Comparison of ENCODE assay signal across 16 mouse cellular contexts in the genomic region with DNA sequence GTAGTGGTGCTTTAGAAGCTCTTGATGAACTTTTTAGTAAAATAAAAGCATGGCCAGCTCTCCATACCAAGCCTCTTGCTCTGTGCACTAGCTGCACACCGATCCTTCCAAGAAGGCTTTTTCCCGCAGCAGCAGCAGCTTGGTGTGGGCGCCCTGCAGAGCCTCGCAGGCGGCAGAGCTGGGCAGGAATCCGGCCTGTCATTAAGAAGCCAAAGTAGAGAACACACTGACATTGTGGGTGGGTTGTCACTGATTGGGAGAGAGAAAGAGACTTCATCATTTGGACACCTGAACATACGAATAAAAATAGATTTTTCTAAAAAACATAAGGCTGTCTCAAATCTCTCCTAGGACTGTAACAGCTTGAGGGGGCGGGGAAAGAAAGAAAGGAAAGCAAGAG.
DNase-seq lines count a peak whose midpoint lies in the region; ATAC-seq and TF ChIP-seq lines count a peak whose summit lies in the region.
"Had no signal": no experiment of that assay in that cellular context is flagged by ENCODE, and none has a peak within 500 bp of the region (broad histone marks: within the 10 kb centered on the region; RNA-seq: fewer than 3 reads in every experiment).

No protein-coding gene starts in this region.

- TF ChIP-seq EP300 in lung, postnatal 0 days (IDR thresholded peaks at IDR 0.05), result no peak

- H3K27me3 ChIP-seq in forebrain, embryonic 15.5 days, result no peaks in the 10 kb centered on the region
- H3K27me3 ChIP-seq in forebrain, embryonic 14.5 days (replicated peaks; ENCODE audit: control insufficient read depth, insufficient read depth, low read length), result no peaks in the 10 kb centered on the region
- no peaks in the 10 kb centered on the region for H3K27me3 ChIP-seq in lung, postnatal 0 days (replicated peaks; ENCODE audit: insufficient read depth, low read length)
- H3K27me3 ChIP-seq: embryonic facial prominence, embryonic 15.5 days; midbrain, embryonic 12.5 days had no signal

- intact Hi-C loops in left cerebral cortex, postnatal 14 days (cut with DNase I), result no loop called here

- H3K4me3 ChIP-seq in forebrain, embryonic 15.5 days, result no peak overlapping the region
- H3K4me3 ChIP-seq in forebrain, embryonic 14.5 days (ENCODE audit: low read depth, low read length), result no peak overlapping the region
- no peak overlapping the region for H3K4me3 ChIP-seq in lung, postnatal 0 days (ENCODE audit: low read depth, low read length)
- H3K4me3 ChIP-seq: embryonic facial prominence, embryonic 15.5 days; limb, embryonic 10.5 days; midbrain, embryonic 12.5 days had no signal

- no peak for TF ChIP-seq CTCF in lung, postnatal 0 days (IDR thresholded peaks at IDR 0.05)

- H3K27ac ChIP-seq in forebrain, embryonic 15.5 days (replicated peaks), result 0 out of 2 replicates have a peak overlapping the region, but pooled peaks have one; percentile 19
- H3K27ac ChIP-seq in forebrain, embryonic 14.5 days (ENCODE audit: low read depth, low read length), result no peak overlapping the region
- H3K27ac ChIP-seq in lung, postnatal 0 days (ENCODE audit: low read length), result no peak overlapping the region
- H3K27ac ChIP-seq: embryonic facial prominence, embryonic 15.5 days; limb, embryonic 10.5 days; midbrain, embryonic 12.5 days had no signal

- no peak for ATAC-seq in forebrain, embryonic 15.5 days (replicated peaks)
- no peak for ATAC-seq in forebrain, embryonic 14.5 days
- ATAC-seq in lung, postnatal 0 days, result no peak

- no peaks in the 10 kb centered on the region for H3K9me3 ChIP-seq in forebrain, embryonic 15.5 days
- no peaks in the 10 kb centered on the region for H3K9me3 ChIP-seq in forebrain, embryonic 14.5 days (replicated peaks; ENCODE audit: control insufficient read depth, low read length)
- H3K9me3 ChIP-seq in lung, postnatal 0 days (ENCODE audit: low read length), result no peaks in the 10 kb centered on the region
- H3K9me3 ChIP-seq: embryonic facial prominence, embryonic 15.5 days; limb, embryonic 10.5 days; midbrain, embryonic 12.5 days had no signal

- 63% methylated on average over 8 of the region's 8 CpGs for WGBS in forebrain, embryonic 15.5 days
- WGBS in forebrain, embryonic 14.5 days, result 71% methylated on average over 8 of the region's 8 CpGs
- 68% methylated on average over 8 of the region's 8 CpGs for WGBS in lung, postnatal 0 days

- no peak overlapping the region for H3K4me2 ChIP-seq in forebrain, embryonic 15.5 days (replicated peaks)
- H3K4me2 ChIP-seq in forebrain, embryonic 14.5 days (ENCODE audit: low read length), result no peak overlapping the region
- no peak overlapping the region for H3K4me2 ChIP-seq in lung, postnatal 0 days (replicated peaks; ENCODE audit: low read depth, low read length)
- H3K4me2 ChIP-seq: embryonic facial prominence, embryonic 15.5 days; lung, embryonic 14.5 days; midbrain, embryonic 12.5 days had no signal

- no peaks in the 10 kb centered on the region for H3K36me3 ChIP-seq in forebrain, embryonic 15.5 days
- no peaks in the 10 kb centered on the region for H3K36me3 ChIP-seq in forebrain, embryonic 14.5 days (ENCODE audit: control insufficient read depth, insufficient read depth, low read length)
- no peaks in the 10 kb centered on the region for H3K36me3 ChIP-seq in lung, postnatal 0 days (ENCODE audit: insufficient read depth, low read length)
- H3K36me3 ChIP-seq: embryonic facial prominence, embryonic 15.5 days; limb, embryonic 10.5 days; midbrain, embryonic 12.5 days had no signal

- no peak overlapping the region for H3K9ac ChIP-seq in forebrain, embryonic 15.5 days (replicated peaks)
- no peak overlapping the region for H3K9ac ChIP-seq in forebrain, embryonic 14.5 days (ENCODE audit: low read length)
- H3K9ac ChIP-seq in lung, postnatal 0 days (replicated peaks; ENCODE audit: low read depth), result no peak overlapping the region
- H3K9ac ChIP-seq: embryonic facial prominence, embryonic 15.5 days; lung, embryonic 14.5 days; midbrain, embryonic 12.5 days had no signal

- no peak for DNase-seq in forebrain, embryonic 14.5 days (ENCODE audit: low spot score)
- DNase-seq in cerebellum, adult 18-20 months, result peak; percentile 72 to 75
- peak; percentile 49 to 50 for DNase-seq in frontal cortex, postnatal 14 days (ENCODE audit: low spot score in 2 of 2)
- peak; percentile 70 to 77 for DNase-seq in left cerebral cortex, postnatal 14 days (ENCODE audit: low spot score in 2 of 2)
- no peak for DNase-seq in thymus, adult 18-20 months
- DNase-seq in kidney, adult 18-20 months, result no peak
- no peak for DNase-seq in lung, postnatal 0 days (ENCODE audit: low spot score)
- DNase-seq: gastrocnemius, postnatal 10 days; kidney, adult 2 months; lung, embryonic 14.5 days; spleen, adult 18-20 months; thymus, adult 2 months had no signal

- H3K4me1 ChIP-seq in forebrain, embryonic 15.5 days, result no peaks in the 10 kb centered on the region
- H3K4me1 ChIP-seq in forebrain, embryonic 14.5 days (ENCODE audit: control insufficient read depth, insufficient read depth, low read length), result no peaks in the 10 kb centered on the region
- no peaks in the 10 kb centered on the region for H3K4me1 ChIP-seq in lung, postnatal 0 days (ENCODE audit: insufficient read depth, low read depth, low read length)
- H3K4me1 ChIP-seq: embryonic facial prominence, embryonic 15.5 days; limb, embryonic 10.5 days; midbrain, embryonic 12.5 days had no signal

Comparison
In these comparisons a context has a peak if more than half of its experiments do, and no peak if none do; other contexts are left out.
1. DNase-seq: peak in cerebellum, adult 18-20 months (2 of 2), frontal cortex, postnatal 14 days (2 of 2) and left cerebral cortex, postnatal 14 days (2 of 2); none in forebrain, embryonic 14.5 days (single experiment), thymus, adult 18-20 months (0 of 2), kidney, adult 18-20 months (single experiment) and lung, postnatal 0 days (single experiment).